Mouse (Mus musculus) liver, postnatal 0 days (tissue): ENCODE data around the gene Ube2h. TPM values are rescaled to one million over a fixed set of nuclear protein-coding genes. Genes with fewer than 3 reads are reported as not detected.

ENCODE experiments used
- ATAC-seq: fragments of 200-750 bp; cut with Nextera tagmentation; 2 replicates; pipeline ENCODE4 v1.8.0; 2017; ENCODE audit warnings: mild to moderate bottlenecking, moderate library complexity
- DNase-seq: peaks from one replicate; pipeline ENCODE4 v3.0.0-alpha.2; 2016
- H3K27ac ChIP-seq: fragments of 300-500 bp; sonication (generic); 2 replicates; pipeline ENCODE4 v1.5.1; 2014; ENCODE audit warnings: antibody characterized with exemption, moderate library complexity, mild to moderate bottlenecking, low read depth
- H3K27me3 ChIP-seq: fragments of 300-500 bp; sonication (generic); 2 replicates; pipeline ENCODE4 v1.6.1; 2014; ENCODE audit warnings: low read length, control low read depth, mixed read lengths; ENCODE audit not compliant: insufficient read depth
- H3K36me3 ChIP-seq: fragments of 300-500 bp; sonication (generic); replicated peaks from 2 replicates; pipeline ENCODE4 v1.6.1; 2014; ENCODE audit warnings: mild to moderate bottlenecking, control low read depth, low read length, moderate library complexity, mixed read lengths; ENCODE audit not compliant: insufficient read depth
- H3K4me1 ChIP-seq: fragments of 300-500 bp; sonication (generic); 2 replicates; pipeline ENCODE4 v1.6.1; 2014; ENCODE audit warnings: antibody characterized with exemption, mild to moderate bottlenecking, control low read depth; ENCODE audit not compliant: insufficient read depth
- H3K4me2 ChIP-seq: fragments of 300-500 bp; sonication (generic); 2 replicates; pipeline ENCODE4 v1.6.1; 2014; ENCODE audit warnings: low read depth, mild to moderate bottlenecking, low read length, moderate library complexity, mixed read lengths
- H3K4me3 ChIP-seq: fragments of 300-500 bp; sonication (generic); 2 replicates; pipeline ENCODE4 v1.5.1; 2014; ENCODE audit warnings: low read depth, low read length
- H3K9ac ChIP-seq: fragments of 300-500 bp; sonication (generic); replicated peaks from 2 replicates; pipeline ENCODE4 v1.6.1; 2014; ENCODE audit warnings: mild to moderate bottlenecking, moderate library complexity
- H3K9me3 ChIP-seq: fragments of 300-500 bp; sonication (generic); 2 replicates; pipeline ENCODE4 v1.6.1; 2016; ENCODE audit warnings: mild to moderate bottlenecking, control low read depth, low read length, mixed read lengths
- CTCF ChIP-seq: sonication (generic); IDR thresholded peaks from 2 replicates; pipeline ENCODE4 v1.5.1; 2016; ENCODE audit warnings: antibody characterized with exemption, low read depth
- EP300 ChIP-seq: IDR thresholded peaks from 2 replicates; pipeline ENCODE4 v1.6.1; 2016; ENCODE audit warnings: antibody characterized with exemption, low read depth, mild to moderate bottlenecking
- WGBS: fragments of 180-500 bp; shearing (Covaris S2); extraction: QIAGEN DNeasy Blood & Tissue Kit; methylation state at CpG from one replicate; pipeline ENCODE4 v1.1.7; 2014; ENCODE audit not compliant: insufficient replicate concordance; 5-methylcytosine and 5-hydroxymethylcytosine counted together
- polyA plus RNA-seq: library from polyadenylated mRNA; unstranded; fragments of >200 nt; fragmentation: Nextera tagmentation; extraction: Ambion mirVana; gene quantifications from 2 replicates; pipeline ENCODE4 v1.2.1, GENCODE M21; 2015

Gene Ube2h
- polyA plus RNA-seq, 1 experiment from 2014 or later: 18.2 TPM

DNA sequence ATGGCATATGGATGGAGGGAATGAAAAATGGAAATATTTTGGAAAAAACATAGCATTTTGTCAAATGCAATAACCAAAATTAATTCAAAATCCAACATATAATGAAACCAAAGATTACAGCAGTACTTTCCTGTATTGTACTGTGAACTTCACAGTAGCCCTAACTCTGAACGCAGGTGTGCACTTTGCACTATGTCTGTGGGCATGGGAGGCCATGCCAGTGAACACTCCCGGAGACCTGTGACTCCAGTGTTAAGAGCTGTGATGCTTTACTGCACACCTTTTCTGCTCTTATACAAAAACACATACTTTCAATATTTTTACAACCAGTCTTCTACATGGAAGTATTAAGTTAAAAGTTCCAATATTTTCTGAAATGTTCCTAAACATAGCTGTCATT is 66.3 kb downstream of the Ube2h start:
- H3K9ac ChIP-seq: no peak overlapping the region
- no peak overlapping the region for H3K4me3 ChIP-seq
- WGBS: 75% methylated on average over 2 of the region's 2 CpGs
- no peak for TF ChIP-seq CTCF
- no peak for TF ChIP-seq EP300
- H3K4me1 ChIP-seq: no peaks in the 10 kb centered on the region; the same call in 1 of the 2 replicates
- H3K9me3 ChIP-seq: no peaks in the 10 kb centered on the region
- no peak for DNase-seq
- no peaks in the 10 kb centered on the region for H3K27me3 ChIP-seq
- no peak overlapping the region for H3K27ac ChIP-seq
- no peak overlapping the region for H3K4me2 ChIP-seq
- ATAC-seq: no peak
- H3K36me3 ChIP-seq: peaks cover 33% of the 10 kb centered on the region

DNA sequence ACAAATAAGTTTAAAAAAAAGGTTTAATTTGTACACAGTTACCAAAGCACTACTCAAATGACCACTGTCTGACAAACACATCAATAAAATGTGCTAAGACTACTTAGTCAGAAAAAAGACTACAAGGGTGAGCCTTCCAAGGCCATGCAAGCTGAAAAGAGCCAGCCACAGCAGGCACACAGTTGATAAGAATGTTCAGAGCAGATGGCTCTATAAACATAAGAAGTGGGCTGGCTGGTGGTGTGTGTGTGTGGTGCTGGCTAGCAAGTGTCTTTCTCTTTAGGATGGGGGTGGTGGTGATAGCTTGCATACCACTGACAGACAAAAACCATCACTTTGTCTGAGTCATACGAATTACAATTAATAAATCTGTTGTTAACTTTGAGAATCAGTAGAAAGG is 67.8 kb downstream of the Ube2h start:
- Histone ChIP-seq H3K27me3 (no peaks in the 10 kb centered on the region), H3K4me1 (peaks cover 3% of the 10 kb centered on the region), H3K9ac (no peak overlapping the region), H3K4me3 (no peak overlapping the region), H3K9me3 (no peaks in the 10 kb centered on the region), H3K27ac (no peak overlapping the region), H3K36me3 (peaks cover 36% of the 10 kb centered on the region), H3K4me2 (no peak overlapping the region)
- ATAC-seq: no peak
- 66% methylated on average over 1 of the region's 1 CpGs for WGBS
- DNase-seq: no peak
- TF ChIP-seq EP300 (no peak), CTCF (no peak)

DNA sequence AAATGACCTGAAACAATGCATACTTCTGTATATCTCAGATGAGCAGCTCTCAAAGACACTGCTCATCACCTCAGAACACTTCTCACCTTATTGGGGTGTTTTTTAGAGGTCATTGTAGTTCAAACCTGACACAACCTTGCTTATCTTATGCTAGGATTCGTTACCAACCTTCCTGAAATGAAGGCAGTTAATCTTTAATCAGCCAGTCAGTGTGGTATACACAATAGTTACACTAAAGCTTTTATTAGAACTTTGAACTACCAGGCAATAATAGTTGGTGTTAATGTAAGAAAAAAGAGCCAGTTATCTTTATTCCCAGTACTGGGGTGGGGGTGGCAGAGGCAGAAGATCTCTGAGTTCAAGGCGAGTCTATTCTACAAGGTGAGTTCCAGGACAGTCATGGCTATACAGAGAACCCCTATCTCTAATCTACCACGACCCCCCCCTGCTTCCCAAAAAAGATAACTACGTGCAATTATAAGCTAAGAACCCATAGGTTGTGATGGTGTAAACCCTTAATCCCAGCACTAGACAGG is 72.5 kb downstream of the Ube2h start:
- Histone ChIP-seq H3K4me2 (no peak overlapping the region), H3K9ac (no peak overlapping the region), H3K4me3 (no peak overlapping the region), H3K27me3 (no peaks in the 10 kb centered on the region), H3K36me3 (peaks cover 15% of the 10 kb centered on the region), H3K4me1 (peaks cover 3% of the 10 kb centered on the region; the same call in 1 of the 2 replicates), H3K27ac (no peak overlapping the region), H3K9me3 (no peaks in the 10 kb centered on the region)
- DNase-seq (no peak), ATAC-seq (no peak)
- TF ChIP-seq CTCF (no peak), EP300 (no peak)
- 49% methylated on average over 4 of the region's 4 CpGs for WGBS

DNA sequence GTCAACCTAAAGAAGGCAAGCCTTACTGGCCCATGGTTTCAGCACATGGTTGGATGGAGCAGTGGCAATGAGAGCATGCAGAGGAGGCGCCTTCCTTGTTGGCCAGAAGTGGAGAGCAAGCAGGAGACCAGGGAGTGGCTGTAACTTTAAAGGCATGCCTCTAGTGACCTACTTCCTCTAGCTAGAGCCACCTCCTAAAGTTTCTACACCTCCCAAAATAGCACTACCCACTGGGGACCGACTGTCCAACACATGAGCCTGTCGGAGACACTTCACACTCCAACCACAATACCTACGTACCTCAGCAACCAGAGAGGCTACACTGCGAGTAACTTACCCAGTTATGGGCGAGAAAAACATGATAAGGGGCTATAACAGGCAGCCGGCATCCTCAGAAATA is 74.1 kb downstream of the Ube2h start:
- 58% methylated on average over 7 of the region's 7 CpGs for WGBS
- H3K9ac ChIP-seq: no peak overlapping the region
- H3K4me3 ChIP-seq: no peak overlapping the region
- DNase-seq (no peak), ATAC-seq (no peak)
- no peaks in the 10 kb centered on the region for H3K27me3 ChIP-seq
- H3K4me1 ChIP-seq: peaks cover 3% of the 10 kb centered on the region; the same call in 1 of the 2 replicates
- no peak overlapping the region for H3K4me2 ChIP-seq
- no peaks in the 10 kb centered on the region for H3K9me3 ChIP-seq
- no peak overlapping the region for H3K27ac ChIP-seq
- peaks cover 6% of the 10 kb centered on the region; the same call in 1 of the 2 replicates for H3K36me3 ChIP-seq
- TF ChIP-seq CTCF (no peak), EP300 (no peak)

DNA sequence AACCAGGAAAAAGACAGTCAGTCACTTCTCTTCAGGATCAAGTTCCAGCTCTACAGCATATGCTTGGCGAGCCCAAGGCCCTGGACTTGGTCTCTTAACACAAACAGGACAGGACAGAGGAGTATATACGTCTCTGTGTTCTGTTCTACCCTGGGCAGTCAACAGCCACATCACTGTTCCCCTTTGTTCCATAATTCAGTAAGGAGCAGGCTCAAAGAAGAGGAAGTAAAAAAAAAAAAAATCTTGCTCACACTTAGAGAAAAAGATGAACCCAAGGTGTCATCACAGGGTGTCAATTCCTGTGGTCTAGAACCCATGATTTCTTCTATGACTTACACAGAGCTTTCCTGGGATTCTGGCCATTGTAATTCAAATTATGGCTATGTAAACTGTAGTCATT is 75.4 kb downstream of the Ube2h start:
- no peaks in the 10 kb centered on the region for H3K9me3 ChIP-seq

DNA sequence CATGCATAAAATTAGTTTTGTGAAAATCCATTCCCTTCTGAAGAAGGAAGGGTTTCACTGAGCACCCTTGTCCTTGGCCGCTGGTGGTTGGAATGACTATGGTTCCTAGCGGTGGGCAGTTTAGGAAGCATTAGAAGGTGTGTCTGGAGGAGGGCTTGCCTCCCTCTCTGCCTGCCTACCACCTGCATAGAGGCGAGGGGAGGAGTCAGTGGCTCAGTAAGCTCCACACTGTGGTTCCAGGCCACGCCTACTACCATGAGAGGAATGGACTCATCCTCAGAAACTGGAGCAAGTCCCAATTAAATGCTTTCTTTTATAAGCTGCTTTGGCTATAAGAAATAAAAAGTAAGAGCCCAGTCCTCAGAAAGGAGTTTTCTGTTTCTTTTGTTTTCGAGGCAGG is 76.0 kb downstream of the Ube2h start:
- Histone ChIP-seq H3K27me3 (no peaks in the 10 kb centered on the region), H3K9ac (no peak overlapping the region), H3K4me1 (peaks cover 3% of the 10 kb centered on the region; the same call in 1 of the 2 replicates), H3K9me3 (no peaks in the 10 kb centered on the region), H3K36me3 (peaks cover 9% of the 10 kb centered on the region; the same call in 1 of the 2 replicates), H3K27ac (no peak overlapping the region), H3K4me3 (no peak overlapping the region), H3K4me2 (no peak overlapping the region)
- ATAC-seq (0 out of 2 replicates have a peak, but pooled peaks have one; percentile 26), DNase-seq (no peak)
- 85% methylated on average over 5 of the region's 5 CpGs for WGBS
- TF ChIP-seq EP300 (no peak), CTCF (no peak)

More for the DNA sequence above, 75.4 kb downstream of the Ube2h start:
- WGBS: 76% methylated on average over 2 of the region's 2 CpGs
- H3K27ac ChIP-seq: no peak overlapping the region
- no peaks in the 10 kb centered on the region for H3K27me3 ChIP-seq
- DNase-seq (no peak), ATAC-seq (no peak)
- H3K4me3 ChIP-seq: no peak overlapping the region
- no peak overlapping the region for H3K4me2 ChIP-seq
- peaks cover 3% of the 10 kb centered on the region; the same call in 1 of the 2 replicates for H3K4me1 ChIP-seq
- no peak overlapping the region for H3K9ac ChIP-seq
- H3K36me3 ChIP-seq: peaks cover 9% of the 10 kb centered on the region; the same call in 1 of the 2 replicates
- TF ChIP-seq CTCF (no peak), EP300 (no peak)
